Mouse (Mus musculus) cerebellum, postnatal 4 days (tissue): ENCODE results near the gene Rpn2.

Source experiments
- DNase-seq, 2 experiments: peaks; one replicate each; pipeline ENCODE4 v3.0.0; 2022; ENCODE audit warnings: low spot score in 2 of 2, mixed read lengths in 1 of 2

Rpn2 gene

GRCm38 (mm10) chr2:157349121-157349778 lies 70.4 kb downstream of the Rpn2 start:
- DNase-seq: no peak

GRCm38 (mm10) chr2:157353183-157353582 lies 74.4 kb downstream of the Rpn2 start:
- no peak for DNase-seq

- DNase-seq: no peak
These were observed 75.3 kb downstream of the Rpn2 start for GRCm38 (mm10) chr2:157354106-157354505.

GRCm38 (mm10) chr2:157360028-157360427 lies 81.2 kb downstream of the Rpn2 start:
- DNase-seq: no peak

GRCm38 (mm10) chr2:157363031-157363430 lies 84.2 kb downstream of the Rpn2 start:
- DNase-seq: no peak

GRCm38 (mm10) chr2:157366762-157367161 lies 87.9 kb downstream of the Rpn2 start:
- DNase-seq: no peak

- peak; percentile 97 to 98 for DNase-seq
These were observed 88.5 kb downstream of the Rpn2 start, which contains the start of gene Manbal for GRCm38 (mm10) chr2:157367184-157367893. Gene Manbal, plus strand, starts transcription at chr2:157367594.

GRCm38 (mm10) chr2:157367991-157368390 lies 89.2 kb downstream of the Rpn2 start:
- DNase-seq: no peak

GRCm38 (mm10) chr2:157371696-157372095 lies 92.9 kb downstream of the Rpn2 start:
- DNase-seq: no peak

GRCm38 (mm10) chr2:157373681-157374080 lies 94.9 kb downstream of the Rpn2 start:
- no peak for DNase-seq

- no peak for DNase-seq
These were observed 96.2 kb downstream of the Rpn2 start for GRCm38 (mm10) chr2:157375051-157375450.
